Mouse (Mus musculus): ENCODE measurements around the gene Herc4.
"Not testable (repeated sequence)": the region's sequence is repeated elsewhere in the genome, so short reads cannot be mapped to it uniquely, and the experiment has no call there.

Gene Herc4

GRCm38 (mm10) chr10:63351099-63351498 lies 107.5 kb downstream of the Herc4 start:
- DNase-seq (ENCODE audit: low read depth, low spot score): not testable (repeated sequence)

DNA sequence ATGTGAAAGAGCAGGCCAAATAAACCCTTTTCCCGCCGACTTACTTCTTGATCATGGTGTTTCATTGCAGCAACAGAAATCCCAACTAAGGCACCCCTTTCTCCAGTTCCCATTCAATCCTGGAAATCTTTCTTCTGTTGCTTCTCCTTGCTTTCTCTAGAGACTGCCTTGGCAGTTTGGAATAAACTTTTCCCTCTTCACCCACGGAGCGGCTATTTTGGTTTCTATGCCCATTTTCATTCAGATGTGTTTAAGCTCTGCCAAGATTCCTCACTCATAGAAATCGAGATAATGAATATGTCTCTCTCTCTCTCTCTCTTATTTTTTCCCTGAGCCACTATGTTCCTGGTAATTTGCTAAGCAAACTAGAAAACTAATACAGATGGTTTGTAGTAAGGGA lies 108.5 kb downstream of the Herc4 start:
- peak; percentile 73 for DNase-seq (ENCODE audit: low read depth, low spot score)

GRCm38 (mm10) chr10:63360502-63360901 lies 116.9 kb downstream of the Herc4 start:
- no peak for DNase-seq (ENCODE audit: low read depth, low spot score)

DNA sequence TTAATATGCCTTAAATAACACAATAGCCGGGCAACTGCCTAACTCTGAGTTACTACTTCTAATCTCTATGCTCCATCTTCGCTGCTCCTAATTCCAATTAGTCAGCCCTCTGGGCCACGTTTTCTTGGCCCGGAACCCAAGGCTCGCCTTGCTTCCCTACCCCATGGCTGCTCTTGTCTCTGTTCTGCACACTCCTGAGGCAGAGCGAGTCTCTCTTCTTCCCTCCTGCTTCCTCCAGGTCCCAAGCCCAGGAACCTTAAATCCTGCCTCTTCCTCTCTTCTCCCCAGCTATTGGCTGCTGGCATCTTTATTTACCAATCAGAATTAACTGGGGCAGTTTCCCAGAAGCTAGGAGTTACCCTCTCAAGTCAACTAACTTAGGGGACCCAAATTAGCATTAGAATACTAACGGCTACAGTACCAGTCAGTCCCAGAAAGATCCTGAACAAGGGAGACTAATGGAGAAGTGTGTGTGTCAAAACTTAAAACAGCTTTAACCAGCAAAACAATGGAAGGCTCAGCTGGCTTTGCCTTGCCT lies 122.4 kb downstream of the Herc4 start:
- DNase-seq (ENCODE audit: low read depth, low spot score): no peak

DNA sequence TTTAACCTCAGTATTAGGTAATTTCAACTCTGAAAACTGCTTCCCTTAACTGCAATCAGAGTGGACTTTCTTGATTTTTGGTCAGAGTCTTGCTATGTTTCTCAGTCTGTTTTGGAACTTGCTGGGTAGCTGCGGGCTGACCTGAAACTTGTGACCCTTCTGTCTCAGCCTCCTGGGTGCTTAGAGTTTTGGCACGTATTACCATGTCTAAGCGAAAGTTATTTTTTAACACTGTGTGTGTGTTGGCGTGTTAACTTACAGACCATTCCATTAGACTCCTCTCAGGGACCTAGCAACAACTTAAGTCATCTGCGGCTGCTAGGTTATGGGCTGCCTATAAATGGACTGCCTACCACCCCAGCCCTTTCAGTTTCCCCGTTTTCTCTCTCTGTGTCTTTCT lies 123.8 kb downstream of the Herc4 start:
- no peak for DNase-seq (ENCODE audit: low read depth, low spot score)

All from brain, adult 2 months (tissue).